Mouse (Mus musculus) hindbrain, embryonic 13.5 days (tissue): Measurements from ENCODE around the gene Cdca5. TPM values are rescaled to one million over a fixed set of nuclear protein-coding genes. Genes with fewer than 3 reads are reported as not detected.

Experiments used
- ATAC-seq: fragments of 200-750 bp; cut with Nextera tagmentation; 2 replicates; pipeline ENCODE4 v1.8.0; 2017; ENCODE audit warnings: moderate TSS enrichment; ENCODE audit not compliant: low FRiP score
- H3K27ac ChIP-seq: fragments of 300-500 bp; sonication (generic); 2 replicates; pipeline ENCODE4 v1.5.1; 2015; ENCODE audit warnings: inconsistent platforms, mild to moderate bottlenecking, moderate library complexity
- H3K27me3 ChIP-seq: fragments of 300-500 bp; sonication (generic); 2 replicates; pipeline ENCODE4 v1.6.1; 2015; ENCODE audit warnings: mild to moderate bottlenecking, inconsistent platforms
- H3K36me3 ChIP-seq: fragments of 300-500 bp; sonication (generic); 2 replicates; pipeline ENCODE4 v1.6.1; 2015; ENCODE audit warnings: mild to moderate bottlenecking, inconsistent platforms
- H3K4me1 ChIP-seq: fragments of 300-500 bp; sonication (generic); replicated peaks from 2 replicates; pipeline ENCODE4 v1.6.1; 2015; ENCODE audit warnings: inconsistent platforms
- H3K4me2 ChIP-seq: fragments of 300-500 bp; sonication (generic); 2 replicates; pipeline ENCODE4 v1.6.1; 2015; ENCODE audit warnings: inconsistent platforms, mild to moderate bottlenecking, moderate library complexity
- H3K4me3 ChIP-seq: fragments of 300-500 bp; sonication (generic); 2 replicates; pipeline ENCODE4 v1.5.1; 2015; ENCODE audit warnings: mild to moderate bottlenecking, inconsistent platforms
- H3K9ac ChIP-seq: fragments of 300-500 bp; sonication (generic); 2 replicates; pipeline ENCODE4 v1.6.1; 2015; ENCODE audit warnings: mild to moderate bottlenecking, inconsistent platforms
- H3K9me3 ChIP-seq: fragments of 300-500 bp; sonication (generic); 2 replicates; pipeline ENCODE4 v1.6.1; 2016; ENCODE audit warnings: inconsistent platforms
- WGBS: fragments of 180-500 bp; shearing (Covaris S2); methylation state at CpG from one replicate; pipeline ENCODE4 v1.1.7; 2015; 5-methylcytosine and 5-hydroxymethylcytosine counted together
- polyA plus RNA-seq: library from polyadenylated mRNA; unstranded; fragments of >200 nt; fragmentation: Nextera tagmentation; extraction: Ambion mirVana; gene quantifications from 2 replicates; pipeline ENCODE4 v1.2.1, GENCODE M21; 2015

The Cdca5 gene
- polyA plus RNA-seq, 1 experiment from 2014 or later = 9.2 TPM

- H3K27ac ChIP-seq = no peak overlapping the region
- no peak overlapping the region for H3K4me3 ChIP-seq
- H3K9ac ChIP-seq = 0 out of 2 replicates have a peak overlapping the region, but pooled peaks have one; percentile 91
- no peak overlapping the region for H3K4me2 ChIP-seq
- no peaks in the 10 kb centered on the region for H3K9me3 ChIP-seq
- H3K4me1 ChIP-seq = peaks cover 32% of the 10 kb centered on the region
- no peaks in the 10 kb centered on the region for H3K27me3 ChIP-seq
- WGBS = 92% methylated on average over 11 of the region's 11 CpGs
- peaks cover 57% of the 10 kb centered on the region for H3K36me3 ChIP-seq
- ATAC-seq = no peak
Measured at GRCm38 (mm10) chr19:6048681-6049410, 35.9 kb upstream of the Cdca5 start.

GRCm38 (mm10) chr19:6052516-6052915 is 32.3 kb upstream of the Cdca5 start:
- 85% methylated on average over 7 of the region's 7 CpGs for WGBS
- Histone ChIP-seq H3K9me3 (no peaks in the 10 kb centered on the region), H3K9ac (no peak overlapping the region), H3K4me3 (no peak overlapping the region), H3K4me1 (peaks cover 31% of the 10 kb centered on the region), H3K4me2 (no peak overlapping the region), H3K27ac (no peak overlapping the region), H3K27me3 (no peaks in the 10 kb centered on the region), H3K36me3 (peaks cover 77% of the 10 kb centered on the region)
- no peak for ATAC-seq

GRCm38 (mm10) chr19:6054296-6054695 is 30.5 kb upstream of the Cdca5 start:
- Histone ChIP-seq H3K4me3 (no peak overlapping the region), H3K27me3 (no peaks in the 10 kb centered on the region), H3K36me3 (peaks cover 70% of the 10 kb centered on the region), H3K9me3 (no peaks in the 10 kb centered on the region), H3K9ac (no peak overlapping the region), H3K4me2 (no peak overlapping the region), H3K4me1 (peaks cover 24% of the 10 kb centered on the region), H3K27ac (no peak overlapping the region)
- no peak for ATAC-seq
- 91% methylated on average over 5 of the region's 5 CpGs for WGBS

- WGBS = 66% methylated on average over 4 of the region's 4 CpGs
- no peak for ATAC-seq
- Histone ChIP-seq H3K4me2 (peak overlapping the region; percentile 58), H3K27me3 (no peaks in the 10 kb centered on the region), H3K9ac (peak overlapping the region; percentile 96), H3K36me3 (peaks cover 51% of the 10 kb centered on the region), H3K9me3 (no peaks in the 10 kb centered on the region), H3K4me1 (peaks cover 28% of the 10 kb centered on the region), H3K4me3 (peak overlapping the region; percentile 81), H3K27ac (no peak overlapping the region)
Measured at GRCm38 (mm10) chr19:6056696-6057095, 28.1 kb upstream of the Cdca5 start.

GRCm38 (mm10) chr19:6057313-6058096 is 27.3 kb upstream of the Cdca5 start, which contains the start of the genes Mrpl49 and Fau:
Gene Mrpl49 (minus strand): TSS chr19:6057785.
Gene Fau (plus strand): TSS chr19:6057844.
- under 1% methylated on average over 63 of the region's 63 CpGs for WGBS
- ATAC-seq = peak; percentile 90
- Histone ChIP-seq H3K27me3 (no peaks in the 10 kb centered on the region), H3K4me3 (peak within 1 kb of the TSS; percentile 81), H3K9me3 (no peaks in the 10 kb centered on the region), H3K4me1 (peaks cover 36% of the 10 kb centered on the region), H3K4me2 (peak within 1 kb of the TSS; percentile 89), H3K27ac (peak within 1 kb of the TSS; percentile 88), H3K9ac (peak within 1 kb of the TSS; percentile 96), H3K36me3 (peaks cover 43% of the 10 kb centered on the region)

GRCm38 (mm10) chr19:6058513-6058912 is 26.3 kb upstream of the Cdca5 start:
- Histone ChIP-seq H3K27me3 (no peaks in the 10 kb centered on the region), H3K4me3 (peak overlapping the region; percentile 81), H3K4me2 (peak overlapping the region; percentile 89), H3K36me3 (peaks cover 33% of the 10 kb centered on the region), H3K27ac (peak overlapping the region; percentile 88; the same call in 1 of the 2 replicates), H3K9ac (peak overlapping the region; percentile 96), H3K4me1 (peaks cover 46% of the 10 kb centered on the region), H3K9me3 (no peaks in the 10 kb centered on the region)
- no peak for ATAC-seq
- WGBS = 39% methylated on average over 5 of the region's 5 CpGs

GRCm38 (mm10) chr19:6058966-6059365 is 25.8 kb upstream of the Cdca5 start:
- WGBS = 87% methylated on average over 5 of the region's 5 CpGs
- Histone ChIP-seq H3K4me3 (peak overlapping the region; percentile 81), H3K9me3 (no peaks in the 10 kb centered on the region), H3K9ac (peak overlapping the region; percentile 96), H3K36me3 (peaks cover 29% of the 10 kb centered on the region), H3K27ac (no peak overlapping the region), H3K27me3 (no peaks in the 10 kb centered on the region), H3K4me1 (peaks cover 51% of the 10 kb centered on the region), H3K4me2 (peak overlapping the region; percentile 89)
- no peak for ATAC-seq

GRCm38 (mm10) chr19:6061021-6061533 is 23.7 kb upstream of the Cdca5 start, which contains the start of gene Znhit2:
Gene Znhit2 (plus strand): TSS chr19:6061192.
- Histone ChIP-seq H3K4me3 (peak within 1 kb of the TSS; percentile 82), H3K4me1 (peaks cover 59% of the 10 kb centered on the region), H3K27ac (peak within 1 kb of the TSS; percentile 94), H3K36me3 (peaks cover 10% of the 10 kb centered on the region; the same call in 1 of the 2 replicates), H3K9ac (peak within 1 kb of the TSS; percentile 93), H3K9me3 (no peaks in the 10 kb centered on the region), H3K4me2 (peak within 1 kb of the TSS; percentile 100), H3K27me3 (no peaks in the 10 kb centered on the region)
- peak; percentile 43 for ATAC-seq
- WGBS = under 1% methylated on average over 50 of the region's 58 CpGs

GRCm38 (mm10) chr19:6061641-6062302 is 23.0 kb upstream of the Cdca5 start:
- H3K9me3 ChIP-seq = no peaks in the 10 kb centered on the region
- H3K4me1 ChIP-seq = peaks cover 59% of the 10 kb centered on the region
- peak overlapping the region; percentile 82 for H3K4me3 ChIP-seq
- WGBS = 1% methylated on average over 44 of the region's 44 CpGs
- peak overlapping the region; percentile 93 for H3K9ac ChIP-seq
- ATAC-seq = no peak
- H3K4me2 ChIP-seq = peak overlapping the region; percentile 100
- H3K27ac ChIP-seq = peak overlapping the region; percentile 94
- no peaks in the 10 kb centered on the region for H3K27me3 ChIP-seq
- H3K36me3 ChIP-seq = peaks cover 10% of the 10 kb centered on the region; the same call in 1 of the 2 replicates

GRCm38 (mm10) chr19:6062418-6062817 is 22.4 kb upstream of the Cdca5 start:
- Histone ChIP-seq H3K9me3 (no peaks in the 10 kb centered on the region), H3K4me1 (peaks cover 60% of the 10 kb centered on the region), H3K27me3 (no peaks in the 10 kb centered on the region), H3K27ac (peak overlapping the region; percentile 94), H3K36me3 (peaks cover 10% of the 10 kb centered on the region; the same call in 1 of the 2 replicates), H3K4me2 (peak overlapping the region; percentile 100), H3K9ac (peak overlapping the region; percentile 93), H3K4me3 (peak overlapping the region; percentile 82)
- no peak for ATAC-seq
- WGBS = 70% methylated on average over 5 of the region's 5 CpGs

- no peak overlapping the region for H3K27ac ChIP-seq
- H3K9ac ChIP-seq = peak overlapping the region; percentile 93; the same call in 1 of the 2 replicates
- no peak overlapping the region for H3K4me2 ChIP-seq
- no peaks in the 10 kb centered on the region for H3K27me3 ChIP-seq
- 95% methylated on average over 6 of the region's 6 CpGs for WGBS
- H3K4me3 ChIP-seq = 0 out of 2 replicates have a peak overlapping the region, but pooled peaks have one; percentile 82
- H3K4me1 ChIP-seq = peaks cover 66% of the 10 kb centered on the region
- H3K36me3 ChIP-seq = peaks cover 10% of the 10 kb centered on the region; the same call in 1 of the 2 replicates
- no peaks in the 10 kb centered on the region for H3K9me3 ChIP-seq
- ATAC-seq = no peak
Measured at GRCm38 (mm10) chr19:6063081-6063480, 21.7 kb upstream of the Cdca5 start.
